Mouse (Mus musculus): ENCODE data around the gene Lrp8.

DNA sequence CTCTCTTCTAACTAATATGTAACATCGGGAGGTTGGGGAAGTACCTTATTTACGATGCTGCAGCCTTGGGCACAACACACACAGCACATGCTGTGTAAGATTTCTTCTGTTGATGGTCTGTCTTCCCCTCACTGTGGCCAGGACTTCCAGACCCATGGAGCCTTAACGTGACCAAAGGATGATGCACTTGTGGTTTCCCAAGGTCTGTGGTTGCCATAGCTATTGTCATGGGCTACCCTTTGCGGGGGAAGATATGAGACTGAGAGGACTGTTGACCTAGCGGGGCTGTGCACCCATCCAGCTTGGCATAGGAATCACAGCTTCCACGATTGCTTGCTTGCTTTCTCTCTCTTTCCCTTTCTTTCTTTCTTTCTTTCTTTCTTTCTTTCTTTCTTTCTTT, 1.3 kb upstream of the Lrp8 start:
- no peak for TF ChIP-seq CTCF (IDR thresholded peaks at IDR 0.05; ENCODE audit: insufficient read depth, low read length)
- TF ChIP-seq POLR2A (IDR thresholded peaks at IDR 0.05; ENCODE audit: borderline replicate concordance, extremely low read depth, low read depth, low read length) = no peak
